Mouse (Mus musculus): ENCODE results near the gene Arglu1. TPM values are rescaled to one million over a fixed set of nuclear protein-coding genes. Genes with fewer than 3 reads are reported as not detected.

Gene Arglu1
- total RNA-seq, 2 experiments from 2014 or later: 74.8 to 112 TPM

- DNase-seq (ENCODE audit: low spot score in 2 of 2): peak; percentile 60 to 69
- intact Hi-C loops (cut with DNase I): loop anchor here (2.0 to 10.0 kb wide), 4 partner anchors 333 to 1645 kb away; no protein-coding TSS in a partner anchor
Measured at GRCm38 (mm10) chr8:8659503-8660306, 30.6 kb downstream of the Arglu1 start.

- peak; percentile 82 to 83 for DNase-seq (ENCODE audit: low spot score in 2 of 2)
- intact Hi-C loops (cut with DNase I): loop anchor here (10.0 kb wide), 2 partner anchors 424 to 1644 kb away; no protein-coding TSS in a partner anchor
Measured at GRCm38 (mm10) chr8:8658426-8659224, 31.7 kb downstream of the Arglu1 start.

- intact Hi-C loops (cut with DNase I): loop anchor here (10.0 kb wide), 2 partner anchors 423 to 1643 kb away; no protein-coding TSS in a partner anchor
- no peak for DNase-seq (ENCODE audit: low spot score in 2 of 2)
Measured at GRCm38 (mm10) chr8:8657692-8658355, 32.5 kb downstream of the Arglu1 start.

- peak; percentile 37 for DNase-seq (ENCODE audit: low spot score in 2 of 2)
- intact Hi-C loops (cut with DNase I): loop anchor here (10.0 kb wide), 2 partner anchors 422 to 1642 kb away; no protein-coding TSS in a partner anchor
Measured at GRCm38 (mm10) chr8:8656578-8657441, 33.5 kb downstream of the Arglu1 start.

- no peak for DNase-seq (ENCODE audit: low spot score in 2 of 2)
- intact Hi-C loops (cut with DNase I): loop anchor here (10.0 kb wide), 2 partner anchors 421 to 1641 kb away; no protein-coding TSS in a partner anchor
Measured at GRCm38 (mm10) chr8:8655346-8656340, 34.7 kb downstream of the Arglu1 start.

GRCm38 (mm10) chr8:8653906-8654489 is 36.3 kb downstream of the Arglu1 start:
- intact Hi-C loops (cut with DNase I): loop anchor here (10.0 kb wide), 2 partner anchors 419 to 1639 kb away; no protein-coding TSS in a partner anchor
- no peak for DNase-seq (ENCODE audit: low spot score in 2 of 2)

- DNase-seq (ENCODE audit: low spot score in 2 of 2): no peak
- intact Hi-C loops (cut with DNase I): loop anchor here (10.0 kb wide), 2 partner anchors 419 to 1639 kb away; no protein-coding TSS in a partner anchor
Measured at GRCm38 (mm10) chr8:8653343-8653742, 37.0 kb downstream of the Arglu1 start.

- intact Hi-C loops (cut with DNase I): loop anchor here (10.0 kb wide), 2 partner anchors 418 to 1638 kb away; no protein-coding TSS in a partner anchor
- no peak for DNase-seq (ENCODE audit: low spot score in 2 of 2)
Measured at GRCm38 (mm10) chr8:8652388-8652787, 37.9 kb downstream of the Arglu1 start.

GRCm38 (mm10) chr8:8649944-8650343 is 40.4 kb downstream of the Arglu1 start:
- intact Hi-C loops (cut with DNase I): loop anchor here (10.0 kb wide), 2 partner anchors 415 to 1635 kb away; no protein-coding TSS in a partner anchor
- peak; percentile 66 to 74 for DNase-seq (ENCODE audit: low spot score in 2 of 2)

GRCm38 (mm10) chr8:8649536-8649935 is 40.8 kb downstream of the Arglu1 start:
- intact Hi-C loops (cut with DNase I): no loop called here
- no peak for DNase-seq (ENCODE audit: low spot score in 2 of 2)

- no peak for DNase-seq (ENCODE audit: low spot score in 2 of 2)
- intact Hi-C loops (cut with DNase I): no loop called here
Measured at GRCm38 (mm10) chr8:8648686-8649085, 41.6 kb downstream of the Arglu1 start.

- DNase-seq (ENCODE audit: low spot score in 2 of 2): no peak
- intact Hi-C loops (cut with DNase I): no loop called here
Measured at GRCm38 (mm10) chr8:8647824-8648223, 42.5 kb downstream of the Arglu1 start.

GRCm38 (mm10) chr8:8647319-8647718 is 43.0 kb downstream of the Arglu1 start:
- DNase-seq (ENCODE audit: low spot score in 2 of 2): no peak
- intact Hi-C loops (cut with DNase I): no loop called here

GRCm38 (mm10) chr8:8644160-8644915 is 46.0 kb downstream of the Arglu1 start:
- intact Hi-C loops (cut with DNase I): no loop called here
- no peak for DNase-seq (ENCODE audit: low spot score in 2 of 2)

- DNase-seq (ENCODE audit: low spot score in 2 of 2): no peak
- intact Hi-C loops (cut with DNase I): no loop called here
Measured at GRCm38 (mm10) chr8:8640264-8640588, 50.1 kb downstream of the Arglu1 start.

GRCm38 (mm10) chr8:8639569-8640263 is 50.6 kb downstream of the Arglu1 start:
- intact Hi-C loops (cut with DNase I): no loop called here

More at GRCm38 (mm10) chr8:8639569-8640263, 50.6 kb downstream of the Arglu1 start:
- DNase-seq (ENCODE audit: low spot score in 2 of 2): no peak
